Mouse (Mus musculus) megakaryocyte, embryonic 14.5 days (primary cell): ENCODE results near the gene Gm9513. TPM values are rescaled to one million over a fixed set of nuclear protein-coding genes. Genes with fewer than 3 reads are reported as not detected.

ENCODE experiments used
- H3K27me3 ChIP-seq: replicated peaks from 2 replicates; pipeline ENCODE3; 2012; ENCODE audit warnings: inconsistent platforms
- H3K36me3 ChIP-seq: replicated peaks from 2 replicates; pipeline ENCODE3; 2012; ENCODE audit warnings: low read length, inconsistent platforms, mixed read lengths
- H3K4me1 ChIP-seq: 2 replicates; pipeline ENCODE4 v1.6.1; 2012; ENCODE audit warnings: inconsistent platforms
- H3K4me3 ChIP-seq: replicated peaks from 2 replicates; pipeline ENCODE3; 2012; ENCODE audit warnings: moderate library complexity, mild to moderate bottlenecking, inconsistent platforms
- H3K9me3 ChIP-seq: 2 replicates; pipeline ENCODE4 v1.6.1; 2012; ENCODE audit warnings: inconsistent platforms
- FLI1 ChIP-seq: IDR thresholded peaks from 2 replicates; pipeline ENCODE4 v1.6.1; 2012; ENCODE audit warnings: low read length, inconsistent platforms, mixed read lengths
- GATA1 ChIP-seq: IDR thresholded peaks from 3 replicates; pipeline ENCODE4 v1.6.1; 2012; ENCODE audit warnings: mixed read lengths, low read length, inconsistent platforms, borderline replicate concordance
- polyA plus RNA-seq: library from polyadenylated mRNA; stranded (reverse); fragments of >175 nt; gene quantifications from 2 replicates; pipeline ENCODE4 v1.2.3, GENCODE M21; 2012; ENCODE audit warnings: low replicate concordance; ENCODE audit not compliant: insufficient read depth

Gm9513 gene
- not detected in 2 replicates for polyA plus RNA-seq

DNA sequence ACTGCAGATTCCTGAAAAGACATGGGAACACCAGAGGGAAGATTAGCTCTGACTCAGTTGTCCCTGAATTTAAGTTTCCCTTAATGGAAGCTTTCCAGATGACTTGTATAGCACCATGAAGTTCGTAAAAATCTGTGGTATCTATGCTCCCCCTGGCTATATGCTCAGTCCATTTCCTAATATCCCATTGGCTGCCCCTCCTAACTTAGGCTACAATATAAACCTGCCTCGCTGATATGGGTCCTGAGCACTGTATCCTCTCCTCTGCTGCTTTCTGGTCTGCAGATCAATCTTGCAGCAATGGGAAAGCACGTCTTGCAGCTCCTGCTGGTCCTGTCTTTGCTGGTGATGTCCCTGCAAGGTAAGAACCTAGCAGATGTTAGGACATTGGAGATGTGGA lies at the start of gene Gm9513:
Gm9513 (plus strand) TSS at position 301 of the 400 bp plus-strand sequence.
- Histone ChIP-seq H3K4me1 (no peaks in the 10 kb centered on the region), H3K9me3 (peaks cover 2% of the 10 kb centered on the region; the same call in 1 of the 2 replicates), H3K4me3 (no peak within 1 kb of the TSS), H3K27me3 (no peaks in the 10 kb centered on the region), H3K36me3 (no peaks in the 10 kb centered on the region)
- TF ChIP-seq GATA1 = no peak
- TF ChIP-seq FLI1 = no peak

DNA sequence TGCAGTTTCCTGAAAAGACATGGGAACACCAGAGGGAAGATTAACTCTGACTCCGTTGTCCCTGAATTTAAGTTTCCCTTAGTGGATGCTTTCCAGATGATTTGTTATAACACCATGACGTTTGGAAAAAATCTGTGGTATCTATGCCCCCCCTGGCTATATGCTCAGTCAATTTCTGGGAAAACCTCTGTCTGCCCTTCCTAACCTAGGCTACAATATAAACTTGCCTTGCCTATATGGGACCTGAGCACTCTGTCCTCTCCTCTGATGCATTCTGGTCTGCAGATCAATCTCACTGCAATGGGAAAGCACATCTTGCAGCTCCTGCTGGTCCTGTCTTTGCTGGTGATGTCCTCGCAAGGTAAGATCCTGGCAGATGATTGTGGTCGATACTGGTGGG lies 43.9 kb upstream of the Gm9513 start, which contains the start of gene Gm7257:
Gm7257 (plus strand) TSS at position 301 of the 400 bp plus-strand sequence.
- Histone ChIP-seq H3K36me3 (no peaks in the 10 kb centered on the region), H3K4me1 (no peaks in the 10 kb centered on the region), H3K4me3 (no peak within 1 kb of the TSS), H3K9me3 (0 out of 2 replicates have a peak, but pooled peaks cover 3% of the 10 kb centered on the region), H3K27me3 (no peaks in the 10 kb centered on the region)
- TF ChIP-seq FLI1 (no peak), GATA1 (no peak)

GRCm38 (mm10) chr9:36435051-36435764 lies 40.2 kb upstream of the Gm9513 start:
- Histone ChIP-seq H3K4me3 (no peak overlapping the region), H3K4me1 (no peaks in the 10 kb centered on the region), H3K27me3 (no peaks in the 10 kb centered on the region), H3K36me3 (no peaks in the 10 kb centered on the region), H3K9me3 (0 out of 2 replicates have a peak, but pooled peaks cover 3% of the 10 kb centered on the region)
- TF ChIP-seq GATA1 (no peak), FLI1 (no peak)

- Histone ChIP-seq H3K36me3 (no peaks in the 10 kb centered on the region), H3K9me3 (peaks cover 14% of the 10 kb centered on the region), H3K4me1 (no peaks in the 10 kb centered on the region), H3K27me3 (no peaks in the 10 kb centered on the region), H3K4me3 (no peak overlapping the region)
- TF ChIP-seq GATA1 (no peak), FLI1 (no peak)
Measured at GRCm38 (mm10) chr9:36494501-36495220, 19.2 kb downstream of the Gm9513 start.

GRCm38 (mm10) chr9:36495824-36496223 lies 20.4 kb downstream of the Gm9513 start:
- Histone ChIP-seq H3K27me3 (no peaks in the 10 kb centered on the region), H3K4me1 (no peaks in the 10 kb centered on the region), H3K9me3 (peaks cover 17% of the 10 kb centered on the region), H3K4me3 (no peak overlapping the region), H3K36me3 (no peaks in the 10 kb centered on the region)
- TF ChIP-seq GATA1 = no peak

GRCm38 (mm10) chr9:36504211-36504610 lies 28.8 kb downstream of the Gm9513 start:
- H3K36me3 ChIP-seq = no peaks in the 10 kb centered on the region
- no peaks in the 10 kb centered on the region for H3K4me1 ChIP-seq
- no peaks in the 10 kb centered on the region for H3K27me3 ChIP-seq
- TF ChIP-seq GATA1 = no peak
- H3K9me3 ChIP-seq = peaks cover 27% of the 10 kb centered on the region
- no peak overlapping the region for H3K4me3 ChIP-seq

Other genes starting within 250 kb of the Gm9513 start
- gene Gm7257, start 43.8 kb upstream of the Gm9513 start, polyA plus RNA-seq = not detected in 2 replicates
- not detected in 2 replicates for gene Gm5615, start 66.3 kb downstream of the Gm9513 start, polyA plus RNA-seq
- gene Gm17689, start 107.0 kb downstream of the Gm9513 start, polyA plus RNA-seq = not detected in 2 replicates
- gene A630095E13Rik, start 167.7 kb downstream of the Gm9513 start, polyA plus RNA-seq = not detected in 2 replicates
- gene Acrv1, start 217.6 kb downstream of the Gm9513 start, polyA plus RNA-seq = not detected in 2 replicates